Mouse (Mus musculus): Measurements from ENCODE around the gene Prss35.

GRCm38 (mm10) chr9:86795236-86795635 is 51.8 kb downstream of the Prss35 start:
- no peak for TF ChIP-seq CTCF (IDR thresholded peaks at IDR 0.05; ENCODE audit: control insufficient read depth, insufficient read depth, insufficient replicate concordance, low read depth, low read length)
- no peak for TF ChIP-seq POLR2A (IDR thresholded peaks at IDR 0.05; ENCODE audit: control insufficient read depth, low read depth, low read length)

All from testis, adult 2 months (tissue).